Mouse (Mus musculus) ES-Bruce4 (cell line): ENCODE measurements around the gene Mindy4b-ps.

ENCODE experiments used
- CTCF ChIP-seq: IDR thresholded peaks from one replicate; pipeline ENCODE4 v1.8.1; 2011; ENCODE audit warnings: low read depth, low read length
- EP300 ChIP-seq: IDR thresholded peaks from 2 replicates; pipeline ENCODE4 v1.6.1; 2011; ENCODE audit warnings: low read depth, low read length; ENCODE audit not compliant: insufficient read depth
- POLR2A ChIP-seq: IDR thresholded peaks from one replicate; pipeline ENCODE4 v1.8.1; 2011; ENCODE audit warnings: low read length; ENCODE audit not compliant: insufficient read depth

DNA sequence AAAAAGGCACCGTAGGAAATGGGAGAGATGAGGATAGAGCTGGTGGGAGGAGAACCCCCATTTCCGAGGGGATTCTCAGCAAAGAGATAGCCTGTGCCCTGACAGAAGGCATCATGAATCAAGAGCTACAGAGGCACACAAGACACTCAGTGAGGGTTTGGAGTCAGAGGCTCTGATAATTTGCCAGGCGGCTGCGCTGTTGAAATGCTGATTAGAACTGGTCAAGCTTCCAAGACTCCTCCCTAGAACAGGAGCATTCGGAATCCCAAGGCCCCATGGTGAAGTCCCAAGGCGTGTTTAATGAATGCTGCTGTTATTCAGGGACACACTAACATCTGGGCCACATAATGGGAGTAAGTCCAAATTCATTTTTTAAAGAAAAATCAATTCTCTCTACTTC is 4.8 kb downstream of the Mindy4b-ps start:
- no peak for TF ChIP-seq CTCF
- no peak for TF ChIP-seq POLR2A
- TF ChIP-seq EP300 = no peak
